Mouse (Mus musculus) heart, adult 18-20 months (tissue): Measurements from ENCODE around the gene Tnfaip3. TPM values are rescaled to one million over a fixed set of nuclear protein-coding genes. Genes with fewer than 3 reads are reported as not detected.
A peak's percentile ranks its signal among the peaks of the same experiment; 100 is the strongest.

Experiments used
- DNase-seq, 2 experiments: peaks; one replicate each; pipeline ENCODE4 v3.0.0; 2021 to 2022; ENCODE audit warnings: mixed read lengths in 1 of 2
- long read RNA-seq, 2 experiments: library from polyadenylated mRNA; stranded (forward); transcript quantifications; one replicate each; pipeline ENCODE4 v2.0.0; 2021
- total RNA-seq, 2 experiments: library from RNA; stranded (reverse); gene quantifications; 2 replicates each; pipeline ENCODE4 v1.2.3; 2021

Tnfaip3 gene
- total RNA-seq, result 1 to 10 TPM; 1.5 to 3.2 TPM
- long read RNA-seq, experiment 1, full-length matches to known transcripts, result 1 of 2 reads
- long read RNA-seq, experiment 1, partial matches to known transcripts, result 1 of 2 reads
- long read RNA-seq, experiment 1, other reads (novel, unspliced or antisense), result 0 of 2 reads
- long read RNA-seq, experiment 2, result 0 reads

- peak; percentile 97 to 98 for DNase-seq
Observed at GRCm38 (mm10) chr10:19015257-19015862, at the start of gene Tnfaip3. Gene Tnfaip3 (minus strand): TSS chr10:19015657.

- DNase-seq, result no peak
Observed at GRCm38 (mm10) chr10:19064651-19065601, 49.5 kb upstream of the Tnfaip3 start.

GRCm38 (mm10) chr10:19063670-19064069 lies 48.2 kb upstream of the Tnfaip3 start:
- DNase-seq, result peak in 1 of 2 experiments; percentile 8

GRCm38 (mm10) chr10:19063208-19063607 lies 47.8 kb upstream of the Tnfaip3 start:
- DNase-seq, result peak in 1 of 2 experiments; percentile 15

GRCm38 (mm10) chr10:19062098-19062905 lies 46.8 kb upstream of the Tnfaip3 start:
- peak; percentile 51 to 73 for DNase-seq

- no peak for DNase-seq
Observed at GRCm38 (mm10) chr10:19061201-19061600, 45.7 kb upstream of the Tnfaip3 start.

GRCm38 (mm10) chr10:19053524-19053923 lies 38.1 kb upstream of the Tnfaip3 start:
- no peak for DNase-seq

- DNase-seq, result no peak
Observed at GRCm38 (mm10) chr10:19045986-19046385, 30.5 kb upstream of the Tnfaip3 start.

- DNase-seq, result no peak
Observed at GRCm38 (mm10) chr10:19044765-19045516, 29.5 kb upstream of the Tnfaip3 start.

- peak; percentile 13 to 66 for DNase-seq
Observed at GRCm38 (mm10) chr10:19043529-19044262, 28.2 kb upstream of the Tnfaip3 start.

GRCm38 (mm10) chr10:19040147-19040546 lies 24.7 kb upstream of the Tnfaip3 start:
- no peak for DNase-seq

GRCm38 (mm10) chr10:19034764-19035163 lies 19.3 kb upstream of the Tnfaip3 start:
- peak in 1 of 2 experiments; percentile 42 for DNase-seq

GRCm38 (mm10) chr10:19033696-19034095 lies 18.2 kb upstream of the Tnfaip3 start:
- peak in 1 of 2 experiments; percentile 65 for DNase-seq

GRCm38 (mm10) chr10:19031875-19032274 lies 16.4 kb upstream of the Tnfaip3 start:
- no peak for DNase-seq

- no peak for DNase-seq
Observed at GRCm38 (mm10) chr10:19030628-19031027, 15.2 kb upstream of the Tnfaip3 start.

- DNase-seq, result no peak
Observed at GRCm38 (mm10) chr10:19026710-19027109, 11.3 kb upstream of the Tnfaip3 start.

- DNase-seq, result no peak
Observed at GRCm38 (mm10) chr10:19024353-19024752, 8.9 kb upstream of the Tnfaip3 start.

- no peak for DNase-seq
Observed at GRCm38 (mm10) chr10:19023622-19024326, 8.3 kb upstream of the Tnfaip3 start.

GRCm38 (mm10) chr10:19022272-19022671 lies 6.8 kb upstream of the Tnfaip3 start:
- DNase-seq, result no peak
